Mouse (Mus musculus) gastrocnemius, adult 18-20 months (tissue): ENCODE measurements at regions not wholly inside any gene's neighbourhood (a gene's known extent, or its start where the extent isn't known, plus 50 kb on each side); places are given as distances from the start of the nearest gene placed in this dataset.

Source experiments
- DNase-seq: peaks from one replicate; pipeline ENCODE4 v3.0.0; 2021; ENCODE audit warnings: low spot score

DNA sequence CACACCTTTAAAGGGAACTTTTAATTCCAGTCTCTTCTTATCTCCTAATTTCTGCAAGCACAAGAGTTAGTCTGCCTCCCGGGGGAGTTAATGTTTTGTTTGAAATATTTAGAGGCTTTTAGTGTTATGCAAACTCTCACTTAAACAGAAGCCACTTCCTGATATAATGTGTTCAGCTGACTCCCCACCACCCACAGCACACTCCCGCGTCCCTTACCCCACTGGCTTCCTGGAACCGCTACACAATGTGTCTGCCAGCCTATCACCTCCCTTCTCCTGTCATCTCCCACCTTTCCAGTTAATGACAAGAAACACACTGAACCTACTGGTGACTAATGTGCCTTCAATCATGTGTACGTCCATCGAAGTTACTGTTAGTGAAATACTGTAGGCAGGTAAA is 276.5 kb downstream of the Rps29 start:
- no peak for DNase-seq

DNA sequence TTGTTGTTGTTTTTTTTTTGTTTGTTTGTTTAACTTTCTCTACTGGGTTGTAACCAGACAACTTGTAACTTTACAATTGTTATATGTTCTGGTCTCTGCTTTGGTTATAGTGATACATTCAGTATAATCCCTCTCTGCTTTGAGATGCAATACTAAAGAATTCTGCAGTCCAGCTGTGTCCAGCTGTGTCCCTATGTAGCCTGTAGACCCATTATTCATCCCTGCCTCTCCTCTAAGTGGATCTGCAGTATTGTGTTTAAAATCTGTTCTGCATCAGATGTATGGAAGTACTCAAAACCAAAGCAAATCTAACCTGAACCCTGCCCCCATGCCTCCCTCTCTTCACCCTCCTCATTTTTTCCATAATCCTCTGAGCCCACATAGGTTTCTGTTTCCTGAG is 279.6 kb downstream of the Rps29 start:
- DNase-seq: no peak

GRCm38 (mm10) chr12:68871259-68871658 is 287.7 kb downstream of the Rps29 start:
- DNase-seq: no peak

DNA sequence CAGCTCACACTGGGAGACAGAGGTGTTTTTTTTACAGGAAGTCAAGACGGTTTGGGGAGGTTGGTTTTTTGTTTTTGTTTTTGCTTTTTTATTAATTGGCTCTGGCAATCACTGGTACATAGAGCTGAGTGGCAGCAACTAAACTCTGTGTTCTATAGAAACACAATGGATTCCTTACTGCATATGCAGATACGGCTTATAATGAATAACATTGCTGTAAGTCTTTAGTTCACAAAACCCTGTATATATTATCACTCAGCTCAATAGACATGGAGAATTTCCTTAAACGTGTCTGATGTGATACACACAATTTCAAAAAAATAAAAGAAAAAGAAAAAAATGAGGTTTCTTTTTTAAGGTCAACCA is 296.0 kb downstream of the Rps29 start:
- DNase-seq: no peak

- DNase-seq: no peak
Measured at GRCm38 (mm10) chr12:68862313-68862990, 296.5 kb downstream of the Rps29 start.

DNA sequence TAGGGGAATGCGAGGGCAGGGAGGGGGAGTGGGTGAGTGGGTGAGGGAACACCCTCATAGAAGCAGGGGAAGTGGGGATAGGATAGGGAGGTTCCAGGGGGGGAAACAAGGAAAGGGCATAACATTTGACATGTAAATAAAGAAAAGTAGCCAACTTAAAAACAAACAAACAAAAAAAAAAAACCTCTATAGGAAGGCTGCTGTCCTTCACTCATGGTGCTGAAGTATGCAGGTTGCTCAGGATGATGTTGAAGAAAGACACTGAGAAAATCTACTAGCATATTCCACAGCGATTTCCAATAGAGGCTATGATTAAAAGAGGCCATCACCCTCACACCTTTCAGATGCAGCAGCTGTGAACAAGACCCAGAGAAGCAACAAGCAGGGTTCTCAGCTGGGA is 298.7 kb downstream of the Rps29 start:
- DNase-seq: no peak

DNA sequence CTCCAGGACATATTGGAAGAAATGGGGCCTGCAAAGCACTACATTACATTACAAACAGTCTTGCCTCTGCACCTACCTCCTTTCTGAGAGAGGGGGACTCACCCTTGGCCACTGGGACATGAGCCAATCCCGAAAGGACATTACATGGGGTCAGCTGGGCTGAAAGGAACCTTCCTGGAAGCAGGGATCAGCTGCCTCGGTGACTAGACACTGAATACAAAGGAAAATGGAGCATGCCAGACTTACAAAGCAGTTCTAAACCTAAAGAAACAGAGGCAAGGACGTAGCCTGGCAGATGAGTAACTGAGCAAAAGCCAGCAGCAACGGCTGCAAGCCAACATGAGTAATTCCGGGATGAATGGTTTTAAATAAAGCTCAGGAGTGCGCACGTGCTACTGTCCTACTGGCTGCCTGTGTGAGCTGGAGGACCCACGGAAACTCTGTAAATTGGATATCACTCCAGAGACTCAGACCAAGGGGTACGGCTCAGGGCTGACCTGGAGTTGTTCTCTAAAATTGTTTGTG is 309.3 kb downstream of the Rps29 start:
- DNase-seq: no peak

GRCm38 (mm10) chr12:68840815-68841214 is 318.2 kb downstream of the Rps29 start:
- DNase-seq: no peak

GRCm38 (mm10) chr12:68840156-68840555 is 318.8 kb downstream of the Rps29 start:
- no peak for DNase-seq

- no peak for DNase-seq
Measured at GRCm38 (mm10) chr12:68836023-68836422, 323.0 kb downstream of the Rps29 start.

- no peak for DNase-seq
Measured at GRCm38 (mm10) chr12:68833914-68834313, 325.1 kb downstream of the Rps29 start.

DNA sequence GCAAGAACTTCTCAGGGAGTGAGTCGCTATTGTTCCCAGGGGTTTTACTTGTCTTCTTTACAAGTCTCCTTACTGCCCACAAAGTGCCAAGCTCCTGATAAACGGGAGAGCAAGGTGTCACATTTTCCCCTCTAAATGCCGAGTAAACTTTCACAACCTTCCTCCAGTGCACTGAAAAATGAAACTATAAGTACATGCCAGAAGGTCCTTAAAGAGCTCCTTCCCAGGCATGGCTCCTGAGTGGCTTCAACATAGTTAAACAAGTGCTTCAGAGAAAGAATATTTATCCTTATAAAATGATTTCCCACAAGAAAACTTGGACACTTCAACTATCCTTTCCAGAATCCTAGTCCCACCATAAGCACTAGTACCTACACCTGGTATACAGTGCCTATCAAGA is 329.6 kb downstream of the Rps29 start:
- no peak for DNase-seq

GRCm38 (mm10) chr12:68827549-68828249 is 331.3 kb downstream of the Rps29 start:
- DNase-seq: no peak

GRCm38 (mm10) chr12:68794396-68794795 is 364.6 kb downstream of the Rps29 start:
- DNase-seq: no peak

GRCm38 (mm10) chr12:68783636-68784035 is 375.4 kb downstream of the Rps29 start:
- DNase-seq: no peak

DNA sequence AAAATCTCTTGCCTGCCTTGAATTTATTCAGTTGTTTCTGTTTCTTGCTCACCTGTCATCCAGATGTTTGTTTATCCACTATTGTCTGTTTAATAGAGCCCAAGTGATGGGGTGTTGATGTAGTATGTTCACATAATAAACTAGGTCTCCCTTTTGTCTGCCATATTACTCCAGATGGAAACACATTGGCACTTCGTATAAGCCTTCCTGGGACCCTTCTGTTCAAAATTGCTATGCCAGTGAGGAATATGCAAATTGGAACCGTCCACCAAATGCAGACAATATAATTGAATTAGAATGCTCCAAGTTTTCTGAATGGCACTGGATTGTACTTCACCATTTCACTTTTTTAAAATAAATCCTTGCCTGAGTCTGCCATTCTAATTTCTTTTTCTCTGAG is 383.5 kb downstream of the Rps29 start:
- no peak for DNase-seq

DNA sequence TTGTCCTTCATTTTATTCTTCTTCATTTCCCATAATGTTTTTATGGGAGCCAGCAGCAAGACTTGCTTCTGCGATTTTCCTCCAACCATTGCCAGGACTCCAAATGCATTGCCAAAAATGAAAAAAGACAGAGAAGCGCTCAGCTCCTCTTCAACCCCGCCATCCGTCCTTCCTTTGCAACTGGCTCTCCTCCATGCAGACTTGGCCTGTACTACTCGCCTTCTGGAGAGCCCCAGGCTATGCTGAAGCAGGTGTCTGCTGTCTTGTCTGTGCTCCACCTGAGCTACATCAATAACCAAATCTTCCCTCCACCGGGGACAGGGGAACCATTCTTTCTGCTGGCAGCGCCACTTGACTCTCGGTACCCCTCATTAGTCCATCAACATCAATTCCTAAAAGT is 384.2 kb downstream of the Rps29 start:
- no peak for DNase-seq

DNA sequence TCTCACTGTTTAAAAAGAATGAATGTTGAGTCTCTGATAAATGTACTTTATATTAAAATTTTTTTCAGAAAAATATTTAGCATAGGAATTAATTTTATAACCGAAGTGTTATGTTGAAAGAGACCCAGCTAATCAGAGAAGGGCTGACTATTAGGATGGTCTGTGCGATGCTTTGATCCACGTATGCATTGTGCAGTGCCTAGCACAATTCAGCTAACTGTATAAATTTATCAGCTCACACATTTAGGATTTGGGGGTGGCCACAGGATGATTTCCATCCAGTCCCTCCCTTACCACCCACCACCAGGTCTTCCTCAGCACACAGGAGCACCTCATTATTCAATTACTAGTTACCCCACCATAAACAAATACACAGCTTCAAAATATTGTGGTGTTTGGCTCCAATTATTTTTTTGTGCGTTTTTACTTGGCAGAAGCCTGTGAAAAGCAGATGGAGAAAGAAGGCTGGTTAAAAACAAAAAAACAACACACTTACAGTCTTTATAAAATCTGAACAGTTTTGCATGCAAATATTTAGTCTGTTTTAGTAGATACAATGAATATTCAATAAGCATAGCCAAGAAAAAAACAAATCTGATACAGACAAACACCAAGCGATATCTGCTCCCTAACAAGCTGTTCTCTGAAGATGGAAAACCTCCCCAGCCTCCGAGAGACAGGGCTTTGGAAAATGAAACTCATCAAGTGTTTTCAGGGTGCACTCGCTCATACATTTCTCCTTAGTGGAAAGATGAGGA is 400.5 kb downstream of the Rps29 start:
- DNase-seq: no peak

- DNase-seq: no peak
Measured at GRCm38 (mm10) chr12:68728882-68729281, 430.1 kb downstream of the Rps29 start.

DNA sequence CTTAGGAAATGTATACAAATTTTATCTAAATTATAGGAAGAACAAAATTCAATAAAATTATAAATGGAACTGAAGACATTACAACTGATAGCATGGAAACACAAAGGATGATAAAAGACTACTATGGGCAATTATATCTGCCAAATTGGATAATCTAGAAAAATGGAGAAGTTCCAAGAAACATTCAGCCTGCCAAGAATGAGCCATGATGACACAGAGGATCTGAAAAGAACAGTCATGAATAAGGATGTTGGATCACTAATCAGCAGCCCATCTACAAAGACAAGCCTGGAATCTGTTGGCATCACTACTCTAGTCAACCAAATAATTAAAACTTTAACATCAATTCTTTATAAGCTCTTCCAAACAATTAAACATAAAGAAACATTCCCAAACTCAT is 440.0 kb downstream of the Rps29 start:
- DNase-seq: no peak

DNA sequence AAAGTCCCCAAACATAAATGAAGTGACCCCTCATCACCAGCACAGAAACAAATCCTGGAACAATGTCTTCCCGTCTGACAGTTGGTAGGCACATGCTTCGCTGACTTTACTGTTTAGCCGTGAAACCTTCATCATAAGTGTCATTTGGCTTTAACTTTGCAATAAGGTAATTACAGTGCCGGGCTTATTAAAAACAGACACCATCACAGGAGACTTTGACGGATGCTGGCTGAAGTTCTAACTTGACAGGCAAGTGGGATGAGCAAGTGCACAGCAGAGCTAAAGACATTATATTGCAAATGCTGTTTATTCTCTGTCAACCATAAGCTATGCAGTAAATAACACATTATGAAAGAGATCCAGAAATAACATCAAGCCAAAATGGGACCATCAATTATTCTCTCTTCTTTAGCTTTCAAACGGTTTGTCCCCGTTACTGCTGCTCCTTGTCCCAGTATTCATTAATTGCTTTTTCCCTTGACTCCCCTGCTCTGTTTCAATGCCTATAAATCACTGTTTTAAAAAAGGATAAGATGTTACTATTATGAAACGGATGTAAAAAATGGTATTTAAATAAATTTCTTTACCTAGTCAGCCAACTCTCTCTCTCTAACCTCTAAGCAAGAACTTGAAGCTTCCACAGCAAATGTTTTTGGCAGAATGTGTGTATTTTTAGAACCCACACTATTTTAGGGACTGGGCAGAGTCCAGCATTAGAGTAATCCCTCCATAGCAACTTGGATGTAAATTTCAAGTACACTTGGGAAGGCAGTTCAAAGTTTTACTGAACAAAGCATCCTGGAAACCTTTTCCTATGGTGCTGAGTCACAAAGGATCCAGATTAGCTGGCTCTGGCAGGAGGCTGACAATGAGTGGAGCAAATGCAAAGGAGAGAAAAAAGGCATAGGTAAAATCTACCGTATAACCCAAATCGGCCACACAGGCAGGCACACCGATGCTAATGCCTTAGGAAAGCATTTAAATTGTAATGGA is 464.4 kb downstream of the Rps29 start:
- no peak for DNase-seq
